Mouse (Mus musculus) cerebellum, postnatal 10 days (tissue): Measurements from ENCODE around the gene Ints3.

Experiments used
- DNase-seq, 2 experiments: peaks; one replicate each; pipeline ENCODE4 v3.0.0; 2021; ENCODE audit warnings: mixed read lengths in 2 of 2

Ints3 gene

GRCm38 (mm10) chr3:90445417-90446200, 12.2 kb upstream of the Ints3 start:
- peak; percentile 13 to 21 for DNase-seq

GRCm38 (mm10) chr3:90443977-90444376, 10.6 kb upstream of the Ints3 start:
- DNase-seq = no peak

GRCm38 (mm10) chr3:90440756-90441155, 7.3 kb upstream of the Ints3 start:
- DNase-seq = no peak

GRCm38 (mm10) chr3:90437131-90437530, 3.7 kb upstream of the Ints3 start:
- no peak for DNase-seq

GRCm38 (mm10) chr3:90434073-90434730, 780 bp upstream of the Ints3 start:
- peak; percentile 18 to 34 for DNase-seq

- peak in 1 of 2 experiments; percentile 70 for DNase-seq
These were observed 607 bp downstream of the Ints3 start for GRCm38 (mm10) chr3:90432811-90433219.

GRCm38 (mm10) chr3:90432348-90432747, 1.1 kb downstream of the Ints3 start:
- DNase-seq = no peak

GRCm38 (mm10) chr3:90429576-90429975, 3.8 kb downstream of the Ints3 start:
- no peak for DNase-seq

GRCm38 (mm10) chr3:90428186-90428585, 5.2 kb downstream of the Ints3 start:
- no peak for DNase-seq

- no peak for DNase-seq
These were observed 5.8 kb downstream of the Ints3 start for GRCm38 (mm10) chr3:90427574-90427973.

- DNase-seq = no peak
These were observed 7.9 kb downstream of the Ints3 start for GRCm38 (mm10) chr3:90425499-90425898.

GRCm38 (mm10) chr3:90423549-90423948, 9.9 kb downstream of the Ints3 start:
- no peak for DNase-seq

GRCm38 (mm10) chr3:90420696-90421095, 12.7 kb downstream of the Ints3 start:
- DNase-seq = no peak

- DNase-seq = no peak
These were observed 20.4 kb downstream of the Ints3 start for GRCm38 (mm10) chr3:90413011-90413396.

- DNase-seq = peak; percentile 84 to 87
These were observed 21.0 kb downstream of the Ints3 start for GRCm38 (mm10) chr3:90412312-90413010.

GRCm38 (mm10) chr3:90408721-90409120, 24.7 kb downstream of the Ints3 start:
- DNase-seq = no peak

GRCm38 (mm10) chr3:90406414-90406813, 27.0 kb downstream of the Ints3 start:
- no peak for DNase-seq

- no peak for DNase-seq
These were observed 28.8 kb downstream of the Ints3 start for GRCm38 (mm10) chr3:90404609-90405008.

GRCm38 (mm10) chr3:90404121-90404520, 29.3 kb downstream of the Ints3 start:
- DNase-seq = no peak

GRCm38 (mm10) chr3:90400993-90401392, 32.4 kb downstream of the Ints3 start:
- DNase-seq = no peak

- DNase-seq = no peak
These were observed 37.8 kb downstream of the Ints3 start for GRCm38 (mm10) chr3:90395629-90396028.

GRCm38 (mm10) chr3:90392661-90393060, 40.8 kb downstream of the Ints3 start:
- DNase-seq = no peak

GRCm38 (mm10) chr3:90391941-90392340, 41.5 kb downstream of the Ints3 start:
- no peak for DNase-seq

GRCm38 (mm10) chr3:90391004-90391403, 42.4 kb downstream of the Ints3 start:
- DNase-seq = no peak
